Mouse (Mus musculus): ENCODE measurements at regions not wholly inside any gene's neighbourhood (a gene's known extent, or its start where the extent isn't known, plus 50 kb on each side); places are given as distances from the start of the nearest gene placed in this dataset.

DNA sequence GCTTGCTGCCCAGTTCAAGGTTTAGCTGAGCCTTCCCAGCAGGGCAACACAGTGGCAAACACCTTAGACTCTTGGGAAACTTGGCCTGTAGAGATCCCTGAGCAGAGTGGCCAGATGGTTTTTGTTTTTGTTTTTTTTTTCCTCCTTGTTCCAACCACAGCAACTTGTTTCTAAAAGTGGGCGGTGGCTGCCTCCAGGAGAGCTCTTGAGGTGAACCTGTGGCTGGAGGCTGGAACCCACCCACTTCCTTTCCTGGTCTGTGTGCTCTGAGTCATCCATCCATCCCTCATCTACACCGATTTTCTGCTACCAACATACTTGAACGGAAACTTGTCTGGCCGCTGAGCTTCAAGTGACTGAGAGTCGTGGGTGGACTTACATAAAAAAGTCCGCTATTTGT lies 107.4 kb upstream of the Fut8 start:
- TF ChIP-seq GATA1 (IDR thresholded peaks at IDR 0.05; ENCODE audit: borderline replicate concordance, low read length) (no peak), CTCF (IDR thresholded peaks at IDR 0.05; ENCODE audit: low read depth, low read length) (no peak), POLR2AphosphoS5 (IDR thresholded peaks at IDR 0.05; ENCODE audit: insufficient replicate concordance, low read depth, low read length) (no peak), TAL1 (conservative IDR thresholded peaks at IDR 0.05; ENCODE audit: low read depth, low read length) (no peak)
